Mouse (Mus musculus) CH12.LX (cell line): ENCODE results near the gene Cebpb. TPM values are rescaled to one million over a fixed set of nuclear protein-coding genes. Genes with fewer than 3 reads are reported as not detected.

Experiments used
- DNase-seq: peaks from one replicate; pipeline ENCODE4 v3.0.0-alpha.2; 2013; ENCODE audit errors: extremely low read depth
- H3K27ac ChIP-seq: 2 replicates; pipeline ENCODE4 v1.5.1; 2012; ENCODE audit warnings: low read depth, mild to moderate bottlenecking, control low read depth, moderate library complexity; ENCODE audit not compliant: insufficient read depth
- H3K27me3 ChIP-seq: replicated peaks from 2 replicates; pipeline ENCODE3; 2012; ENCODE audit warnings: inconsistent platforms
- H3K36me3 ChIP-seq, 2 experiments: replicated peaks in 1 of 2; 2 replicates each; pipeline versions ENCODE3 to v1.6.1; 2012; ENCODE audit warnings: inconsistent platforms in 1 of 2, low read length in 1 of 2, mild to moderate bottlenecking in 1 of 2, mixed read lengths in 1 of 2, moderate library complexity in 1 of 2; ENCODE audit not compliant: control insufficient read depth in 1 of 2, insufficient read depth in 1 of 2
- H3K4me1 ChIP-seq, 2 experiments: 2 replicates each; pipeline ENCODE4 v1.6.1; 2012; ENCODE audit warnings: inconsistent platforms in 1 of 2, moderate library complexity in 1 of 2; ENCODE audit not compliant: insufficient read depth in 2 of 2, control insufficient read depth in 1 of 2
- H3K4me2 ChIP-seq: 2 replicates; pipeline ENCODE4 v1.6.1; 2012; ENCODE audit warnings: low read depth, mild to moderate bottlenecking, control low read depth; ENCODE audit not compliant: poor library complexity, insufficient read depth, severe bottlenecking
- H3K4me3 ChIP-seq, 3 experiments: fragments of 150-350 bp in 1 of 3; sonication (generic) in 1 of 3; replicated peaks in 1 of 3; 2 replicates each; pipeline versions ENCODE3 to v1.5.1; 2011 to 2012; ENCODE audit warnings: low read depth in 2 of 3, low read length in 2 of 3, mild to moderate bottlenecking in 2 of 3, moderate library complexity in 2 of 3, control low read depth in 1 of 3, improper control_type of control experiment in 1 of 3, inconsistent platforms in 1 of 3, mixed read lengths in 1 of 3; ENCODE audit not compliant: poor library complexity in 1 of 3
- H3K79me2 ChIP-seq: replicated peaks from 2 replicates; pipeline ENCODE4 v1.6.1; 2012; ENCODE audit warnings: mild to moderate bottlenecking, moderate library complexity; ENCODE audit not compliant: control insufficient read depth, poor library complexity, insufficient read depth, severe bottlenecking; ENCODE audit errors: extremely low read depth
- H3K9ac ChIP-seq: 2 replicates; pipeline ENCODE4 v1.6.1; 2012; ENCODE audit warnings: low read depth, mild to moderate bottlenecking, control low read depth, moderate library complexity; ENCODE audit not compliant: insufficient read depth
- H3K9me3 ChIP-seq: replicated peaks from 2 replicates; pipeline ENCODE3; 2012; ENCODE audit warnings: low read length, inconsistent platforms, mixed read lengths
- BHLHE40 ChIP-seq: IDR thresholded peaks from 2 replicates; pipeline ENCODE4 v1.6.1; 2011; ENCODE audit warnings: mild to moderate bottlenecking, low read depth, low read length, improper control_type of control experiment
- CHD2 ChIP-seq: IDR thresholded peaks from 2 replicates; pipeline ENCODE4 v1.6.1; 2011; ENCODE audit warnings: low read length, improper control_type of control experiment
- CTCF ChIP-seq, 2 experiments: IDR thresholded peaks in 1 of 2; conservative IDR thresholded peaks in 1 of 2; 2 replicates each; pipeline ENCODE4 v1.5.1; 2011 to 2012; ENCODE audit warnings: low read depth in 2 of 2, low read length in 2 of 2, improper control_type of control experiment in 1 of 2, inconsistent platforms in 1 of 2, mild to moderate bottlenecking in 1 of 2, moderate library complexity in 1 of 2
- ELF1 ChIP-seq: IDR thresholded peaks from 2 replicates; pipeline ENCODE4 v1.6.1; 2014; ENCODE audit warnings: low read depth, mild to moderate bottlenecking, inconsistent platforms, low read length, improper control_type of control experiment
- EP300 ChIP-seq: IDR thresholded peaks from 2 replicates; pipeline ENCODE4 v1.6.1; 2011; ENCODE audit warnings: low read length, improper control_type of control experiment
- ETS1 ChIP-seq: conservative IDR thresholded peaks from 2 replicates; pipeline ENCODE4 v1.6.1; 2012; ENCODE audit warnings: low read depth, mild to moderate bottlenecking, inconsistent platforms, low read length, improper control_type of control experiment, moderate library complexity
- HCFC1 ChIP-seq: IDR thresholded peaks from 2 replicates; pipeline ENCODE4 v1.6.1; 2012; ENCODE audit warnings: low read depth, mild to moderate bottlenecking, inconsistent platforms, low read length, improper control_type of control experiment
- IRF4 ChIP-seq: IDR thresholded peaks from 2 replicates; pipeline ENCODE4 v1.6.1; 2014; ENCODE audit warnings: low read depth, mild to moderate bottlenecking, inconsistent platforms, low read length, improper control_type of control experiment
- JUN ChIP-seq: IDR thresholded peaks from 2 replicates; pipeline ENCODE4 v1.6.1; 2011; ENCODE audit warnings: low read depth, mild to moderate bottlenecking, low read length, improper control_type of control experiment, moderate library complexity; ENCODE audit not compliant: insufficient read depth
- JUND ChIP-seq: conservative IDR thresholded peaks from 2 replicates; pipeline ENCODE4 v1.6.1; 2011; ENCODE audit warnings: low read depth, low read length, improper control_type of control experiment
- KAT2A ChIP-seq: IDR thresholded peaks from 2 replicates; pipeline ENCODE4 v1.6.1; 2012; ENCODE audit warnings: low read length, improper control_type of control experiment, inconsistent platforms; ENCODE audit not compliant: insufficient replicate concordance
- MAFK ChIP-seq: IDR thresholded peaks from 2 replicates; pipeline ENCODE4 v1.6.1; 2011; ENCODE audit warnings: low read length, improper control_type of control experiment; ENCODE audit not compliant: insufficient replicate concordance
- MAX ChIP-seq: IDR thresholded peaks from 2 replicates; pipeline ENCODE4 v1.6.1; 2011; ENCODE audit warnings: low read length, improper control_type of control experiment
- MAZ ChIP-seq: IDR thresholded peaks from 2 replicates; pipeline ENCODE4 v1.6.1; 2012; ENCODE audit warnings: low read depth, mild to moderate bottlenecking, inconsistent platforms, low read length, improper control_type of control experiment, moderate library complexity
- MEF2A ChIP-seq: IDR thresholded peaks from 2 replicates; pipeline ENCODE4 v1.6.1; 2014; ENCODE audit warnings: low read depth, mild to moderate bottlenecking, inconsistent platforms, low read length, improper control_type of control experiment, borderline replicate concordance
- MXI1 ChIP-seq: IDR thresholded peaks from 2 replicates; pipeline ENCODE4 v1.6.1; 2011; ENCODE audit warnings: mild to moderate bottlenecking, low read depth, low read length, improper control_type of control experiment
- MYC ChIP-seq: IDR thresholded peaks from 2 replicates; pipeline ENCODE4 v1.6.1; 2011; ENCODE audit warnings: low read depth, mild to moderate bottlenecking, improper control_type of control experiment, low read length
- NRF1 ChIP-seq: IDR thresholded peaks from 2 replicates; pipeline ENCODE4 v1.6.1; 2014; ENCODE audit warnings: low read depth, mild to moderate bottlenecking, inconsistent platforms, low read length, improper control_type of control experiment, moderate library complexity
- PAX5 ChIP-seq: IDR thresholded peaks from 2 replicates; pipeline ENCODE4 v1.6.1; 2012; ENCODE audit warnings: low read length, inconsistent platforms, mixed read lengths
- POLR2AphosphoS2 ChIP-seq: IDR thresholded peaks from 2 replicates; pipeline ENCODE4 v1.6.1; 2011; ENCODE audit warnings: low read depth, low read length, improper control_type of control experiment
- RAD21 ChIP-seq: IDR thresholded peaks from 2 replicates; pipeline ENCODE4 v1.6.1; 2011; ENCODE audit warnings: low read depth, mild to moderate bottlenecking, low read length, improper control_type of control experiment, moderate library complexity
- SIN3A ChIP-seq: IDR thresholded peaks from 2 replicates; pipeline ENCODE4 v1.6.1; 2012; ENCODE audit warnings: low read length, improper control_type of control experiment, inconsistent platforms
- SMC3 ChIP-seq: IDR thresholded peaks from 2 replicates; pipeline ENCODE4 v1.6.1; 2011; ENCODE audit warnings: low read depth, low read length, improper control_type of control experiment
- TBP ChIP-seq: conservative IDR thresholded peaks from 2 replicates; pipeline ENCODE4 v1.6.1; 2011; ENCODE audit warnings: low read depth, low read length, improper control_type of control experiment
- TCF12 ChIP-seq: IDR thresholded peaks from 2 replicates; pipeline ENCODE4 v1.6.1; 2014; ENCODE audit warnings: low read depth, mild to moderate bottlenecking, inconsistent platforms, low read length, improper control_type of control experiment
- USF1 ChIP-seq: IDR thresholded peaks from 2 replicates; pipeline ENCODE4 v1.6.1; 2014; ENCODE audit warnings: low read depth, mild to moderate bottlenecking, inconsistent platforms, low read length, improper control_type of control experiment
- USF2 ChIP-seq: conservative IDR thresholded peaks from 2 replicates; pipeline ENCODE4 v1.6.1; 2011; ENCODE audit warnings: low read depth, low read length, improper control_type of control experiment
- ZKSCAN1 ChIP-seq: IDR thresholded peaks from 2 replicates; pipeline ENCODE4 v1.6.1; 2012; ENCODE audit warnings: low read depth, inconsistent platforms, low read length, improper control_type of control experiment, borderline replicate concordance
- ZNF384 ChIP-seq: IDR thresholded peaks from 2 replicates; pipeline ENCODE4 v1.6.1; 2012; ENCODE audit warnings: low read depth, low read length, improper control_type of control experiment, inconsistent platforms
- dilution Hi-C: fragments of 300-500 bp; cut with MboI; formaldehyde crosslinking; loops from 2 replicates; pipeline ENCODE4 v1.14.3; 2020; ENCODE audit warnings: low sequenced_read_pairs; ENCODE audit not compliant: extremely low pct_unique_long_range_greater_than_20kb, extremely low pct_ligation_motif_present
- in situ Hi-C: fragments of 300-500 bp; cut with MboI; formaldehyde crosslinking; loops from 3 replicates; pipeline ENCODE4 v1.14.3; 2019; ENCODE audit warnings: low sequenced_read_pairs, low pct_ligation_motif_present, low pct_unique_long_range_greater_than_20kb, mixed read lengths
- polyA plus RNA-seq: library from polyadenylated mRNA; unstranded; fragments of >175 nt; gene quantifications from 2 replicates; pipeline ENCODE4 v1.2.1, GENCODE M21; 2012; ENCODE audit warnings: low read depth; ENCODE audit not compliant: insufficient read length
- total RNA-seq, 2 experiments: library from RNA; depleted of rRNA; stranded (reverse); fragments of 300-350 nt in 1 of 2; fragments of >200 nt in 1 of 2; gene quantifications; 2 replicates each; pipeline ENCODE4 v1.2.3; 2012 to 2014

The Cebpb gene
- total and polyA plus RNA-seq, 3 experiments = 0.19 to 6.2 (median 0.24) TPM

GRCm38 (mm10) chr2:167649290-167650032 lies 39.3 kb upstream of the Cebpb start:
- Histone ChIP-seq H3K27me3 (no peaks in the 10 kb centered on the region), H3K79me2 (no peaks in the 10 kb centered on the region), H3K4me3 (no peak overlapping the region), H3K4me2 (peak overlapping the region; percentile 31; the same call in 1 of the 2 replicates), H3K4me1 (peaks cover 28 to 33% of the 10 kb centered on the region in 2 experiments), H3K27ac (peak overlapping the region; percentile 61), H3K9me3 (no peaks in the 10 kb centered on the region), H3K9ac (no peak overlapping the region), H3K36me3 (peaks cover 53 to 85% of the 10 kb centered on the region in 2 experiments)
- TF ChIP-seq MEF2A (peak; percentile 86), HCFC1 (no peak), POLR2AphosphoS2 (no peak), TBP (no peak), SMC3 (peak; percentile 10), ETS1 (peak; percentile 99), JUND (peak; percentile 75), CTCF (conservative IDR thresholded peaks at IDR 0.05 in 1 of 2, IDR thresholded peaks at IDR 0.05 in 1 of 2; ENCODE audit: low read depth in 2 of 2, low read length in 2 of 2) (peak in 1 of 2 experiments; percentile 47; a peak in 2 of 4 replicates), MYC (peak; percentile 90), NRF1 (peak; percentile 19; the same call in 1 of the 2 replicates), IRF4 (peak; percentile 97), ELF1 (peak; percentile 45; the same call in 1 of the 2 replicates), KAT2A (no peak), CHD2 (peak; percentile 57; the same call in 1 of the 2 replicates), RAD21 (peak; percentile 43), SIN3A (peak; percentile 82; the same call in 1 of the 2 replicates), USF2 (no peak), ZNF384 (no peak), MAZ (peak; percentile 77), BHLHE40 (peak; percentile 99), ZKSCAN1 (no peak), PAX5 (no peak), MXI1 (peak; percentile 88), USF1 (no peak), MAFK (peak; percentile 53), EP300 (peak; percentile 85), TCF12 (peak; percentile 86), JUN (peak; percentile 76), MAX (peak; percentile 76; the same call in 1 of the 2 replicates)
- dilution Hi-C loops = no loop called here
- in situ Hi-C loops = no loop called here
- peak; percentile 87 for DNase-seq
